ENCODE assay signal across 8 mouse cellular contexts in the genomic region with DNA sequence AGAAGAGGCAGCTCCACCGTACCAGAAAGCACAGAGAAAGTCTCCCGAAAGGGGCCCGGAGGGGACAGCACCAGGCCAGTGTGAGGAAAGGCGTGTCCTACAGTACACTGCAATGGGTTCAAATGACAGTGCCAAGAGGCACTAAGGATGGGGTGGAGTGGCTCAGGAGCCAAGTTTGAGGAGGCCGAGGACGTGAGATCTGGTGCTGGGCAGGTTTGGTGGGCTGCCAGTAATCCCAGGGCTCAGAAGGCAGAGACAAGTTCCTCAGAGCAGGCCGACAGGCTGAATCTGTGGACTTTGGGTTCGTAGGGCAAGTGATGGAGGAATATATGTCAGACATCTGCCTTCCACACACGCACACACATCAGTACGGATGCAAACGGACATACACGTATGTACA. TPM values are rescaled to one million over a fixed set of nuclear protein-coding genes. Genes with fewer than 3 reads are reported as not detected.
DNase-seq lines count a peak whose midpoint lies in the region; ATAC-seq and TF ChIP-seq lines count a peak whose summit lies in the region.

No protein-coding gene starts in this region.

- no peak for DNase-seq in kidney, adult 9 months
- DNase-seq in intestine, embryonic 14.5 days (ENCODE audit: low spot score) = no peak
- no peak for DNase-seq in urinary bladder, postnatal 25 days (ENCODE audit: low spot score)
- no peak for DNase-seq in right cerebral cortex, adult 18-20 months
- DNase-seq in cerebellum, adult 2 months = no peak

- H3K4me3 ChIP-seq in kidney, embryonic 16.5 days (ENCODE audit: low read length) = peak overlapping the region; percentile 76
- H3K4me3 ChIP-seq in embryonic facial prominence, embryonic 13.5 days = peak overlapping the region; percentile 90
- peak overlapping the region; percentile 71 for H3K4me3 ChIP-seq in intestine, embryonic 14.5 days (ENCODE audit: low read depth, low read length)
- H3K4me3 ChIP-seq in neural tube, embryonic 12.5 days = peak overlapping the region; percentile 60
- no peak overlapping the region for H3K4me3 ChIP-seq in cerebellum, adult 2 months (replicated peaks; ENCODE audit: insufficient read depth, low read depth, low read length)

- TF ChIP-seq POLR2A in cerebellum, adult 2 months (IDR thresholded peaks at IDR 0.05; ENCODE audit: borderline replicate concordance, insufficient read depth, low read length) = no peak

- no peak overlapping the region for H3K27ac ChIP-seq in kidney, embryonic 16.5 days (ENCODE audit: low read length)
- H3K27ac ChIP-seq in embryonic facial prominence, embryonic 13.5 days = no peak overlapping the region
- no peak overlapping the region for H3K27ac ChIP-seq in intestine, embryonic 14.5 days (ENCODE audit: low read depth)
- no peak overlapping the region for H3K27ac ChIP-seq in neural tube, embryonic 12.5 days
- no peak overlapping the region for H3K27ac ChIP-seq in cerebellum, adult 2 months (ENCODE audit: insufficient read depth, low read length)

- peak overlapping the region; percentile 86 for H3K4me2 ChIP-seq in kidney, embryonic 16.5 days (replicated peaks; ENCODE audit: low read depth, low read length)
- peak overlapping the region; percentile 80 for H3K4me2 ChIP-seq in embryonic facial prominence, embryonic 13.5 days
- H3K4me2 ChIP-seq in intestine, embryonic 14.5 days (ENCODE audit: low read length) = peak overlapping the region; percentile 89
- peak overlapping the region; percentile 80 for H3K4me2 ChIP-seq in neural tube, embryonic 12.5 days (replicated peaks)

- WGBS in kidney, embryonic 16.5 days = 60% methylated on average over 12 of the region's 12 CpGs
- 64% methylated on average over 12 of the region's 12 CpGs for WGBS in embryonic facial prominence, embryonic 13.5 days
- 70% methylated on average over 12 of the region's 12 CpGs for WGBS in intestine, embryonic 14.5 days
- 75% methylated on average over 12 of the region's 12 CpGs for WGBS in neural tube, embryonic 12.5 days
- 28% methylated on average over 12 of the region's 12 CpGs for WGBS in cerebellum, adult 2 months

- TF ChIP-seq CTCF in cerebellum, adult 2 months (IDR thresholded peaks at IDR 0.05; ENCODE audit: borderline replicate concordance, insufficient read depth, low read depth, low read length) = no peak

- H3K9me3 ChIP-seq in kidney, embryonic 16.5 days (ENCODE audit: low read length) = no peaks in the 10 kb centered on the region
- no peaks in the 10 kb centered on the region for H3K9me3 ChIP-seq in embryonic facial prominence, embryonic 13.5 days
- no peaks in the 10 kb centered on the region for H3K9me3 ChIP-seq in intestine, embryonic 14.5 days (ENCODE audit: control insufficient read depth, low read length)
- H3K9me3 ChIP-seq in neural tube, embryonic 12.5 days = no peaks in the 10 kb centered on the region

- no peak for ATAC-seq in kidney, embryonic 16.5 days (ENCODE audit: low FRiP score, low TSS enrichment)
- no peak for ATAC-seq in embryonic facial prominence, embryonic 13.5 days (ENCODE audit: insufficient number of reproducible peaks, insufficient read depth, low FRiP score, low TSS enrichment, low read depth)
- no peak for ATAC-seq in intestine, embryonic 14.5 days (replicated peaks; ENCODE audit: low FRiP score, low TSS enrichment, low read depth)
- ATAC-seq in neural tube, embryonic 12.5 days (ENCODE audit: low FRiP score, low read depth) = no peak

- H3K36me3 ChIP-seq in kidney, embryonic 16.5 days (ENCODE audit: insufficient read depth, low read length) = peaks cover 11% of the 10 kb centered on the region
- H3K36me3 ChIP-seq in embryonic facial prominence, embryonic 13.5 days = peaks cover 18% of the 10 kb centered on the region
- peaks cover 21% of the 10 kb centered on the region for H3K36me3 ChIP-seq in intestine, embryonic 14.5 days (ENCODE audit: control insufficient read depth, insufficient read depth, low read length)
- peaks cover 11% of the 10 kb centered on the region for H3K36me3 ChIP-seq in neural tube, embryonic 12.5 days

- H3K27me3 ChIP-seq in kidney, embryonic 16.5 days (ENCODE audit: insufficient read depth, low read length) = no peaks in the 10 kb centered on the region
- H3K27me3 ChIP-seq in embryonic facial prominence, embryonic 13.5 days = no peaks in the 10 kb centered on the region
- no peaks in the 10 kb centered on the region for H3K27me3 ChIP-seq in intestine, embryonic 14.5 days (replicated peaks; ENCODE audit: control insufficient read depth, insufficient read depth, low read length)
- H3K27me3 ChIP-seq in neural tube, embryonic 12.5 days (replicated peaks) = no peaks in the 10 kb centered on the region
- H3K27me3 ChIP-seq in cerebellum, adult 2 months (ENCODE audit: control insufficient read depth, insufficient read depth, low read length) = no peaks in the 10 kb centered on the region

- H3K4me1 ChIP-seq in kidney, embryonic 16.5 days (ENCODE audit: insufficient read depth, low read length) = peaks cover 45% of the 10 kb centered on the region
- peaks cover 53% of the 10 kb centered on the region for H3K4me1 ChIP-seq in embryonic facial prominence, embryonic 13.5 days
- peaks cover 37% of the 10 kb centered on the region for H3K4me1 ChIP-seq in intestine, embryonic 14.5 days (replicated peaks; ENCODE audit: control insufficient read depth, insufficient read depth, low read length)
- H3K4me1 ChIP-seq in neural tube, embryonic 12.5 days = peaks cover 40% of the 10 kb centered on the region
- peaks cover 16% of the 10 kb centered on the region for H3K4me1 ChIP-seq in cerebellum, adult 2 months (ENCODE audit: control insufficient read depth, insufficient read depth, low read length)

- peak overlapping the region; percentile 73 for H3K9ac ChIP-seq in kidney, embryonic 16.5 days (replicated peaks; ENCODE audit: low read length)
- peak overlapping the region; percentile 79 for H3K9ac ChIP-seq in embryonic facial prominence, embryonic 13.5 days
- peak overlapping the region; percentile 65 for H3K9ac ChIP-seq in intestine, embryonic 14.5 days (ENCODE audit: low read length)
- 0 out of 2 replicates have a peak overlapping the region, but pooled peaks have one; percentile 51 for H3K9ac ChIP-seq in neural tube, embryonic 12.5 days

RNA-seq across cellular contexts. Expression of a gene that starts 1.1 kb away (rescaled TPM):
- 12.4 and 16.1 TPM in 2 replicates for polyA plus RNA-seq in kidney, embryonic 16.5 days (2015; fragmentation: Nextera tagmentation; extraction: Ambion mirVana)
- 8.4 and 9.3 TPM in 2 replicates for polyA plus RNA-seq in embryonic facial prominence, embryonic 13.5 days (2015; fragmentation: Nextera tagmentation; extraction: Ambion mirVana)
- 14.6 and 16.3 TPM in 2 replicates for polyA plus RNA-seq in intestine, embryonic 14.5 days (2014; fragmentation: Nextera tagmentation; extraction: Ambion mirVana)
- 5.5 and 7.5 TPM in 2 replicates for polyA plus RNA-seq in neural tube, embryonic 12.5 days (2016; fragmentation: Nextera tagmentation; extraction: Ambion mirVana)
- polyA plus RNA-seq in cerebellum, adult 2 months (2012; rRNA removed) = 16.7 and 19.2 TPM in 2 replicates

RNA-seq across cellular contexts. Expression of a gene that starts 1.4 kb away (rescaled TPM):
- 133 and 159 TPM in 2 replicates for polyA plus RNA-seq in kidney, embryonic 16.5 days (2015; fragmentation: Nextera tagmentation; extraction: Ambion mirVana)
- 105 and 113 TPM in 2 replicates for polyA plus RNA-seq in embryonic facial prominence, embryonic 13.5 days (2015; fragmentation: Nextera tagmentation; extraction: Ambion mirVana)
- polyA plus RNA-seq in intestine, embryonic 14.5 days (2014; fragmentation: Nextera tagmentation; extraction: Ambion mirVana) = 160 and 164 TPM in 2 replicates
- 48.8 and 50.9 TPM in 2 replicates for polyA plus RNA-seq in neural tube, embryonic 12.5 days (2016; fragmentation: Nextera tagmentation; extraction: Ambion mirVana)
- polyA plus RNA-seq in cerebellum, adult 2 months (2012; rRNA removed) = 31.6 and 33.4 TPM in 2 replicates

RNA-seq across cellular contexts. Expression of a gene that starts 54.0 kb away (rescaled TPM):
- 98.5 and 101 TPM in 2 replicates for polyA plus RNA-seq in kidney, embryonic 16.5 days (2015; fragmentation: Nextera tagmentation; extraction: Ambion mirVana)
- 113 and 122 TPM in 2 replicates for polyA plus RNA-seq in embryonic facial prominence, embryonic 13.5 days (2015; fragmentation: Nextera tagmentation; extraction: Ambion mirVana)
- 109 and 121 TPM in 2 replicates for polyA plus RNA-seq in intestine, embryonic 14.5 days (2014; fragmentation: Nextera tagmentation; extraction: Ambion mirVana)
- polyA plus RNA-seq in neural tube, embryonic 12.5 days (2016; fragmentation: Nextera tagmentation; extraction: Ambion mirVana) = 481 and 504 TPM in 2 replicates
- polyA plus RNA-seq in cerebellum, adult 2 months (2012; rRNA removed) = 874 and 889 TPM in 2 replicates
